Mouse (Mus musculus): ENCODE data around the gene Abhd11.

GRCm38 (mm10) chr5:134999797-135000196 is 9.2 kb upstream of the Abhd11 start:
- TF ChIP-seq CTCF (IDR thresholded peaks at IDR 0.05; ENCODE audit: low read depth) (no peak), EP300 (optimal IDR thresholded peaks at IDR 0.05) (no peak)

Data from stomach, postnatal 0 days (tissue).